Mouse (Mus musculus) layer of hippocampus, postnatal 14 days (tissue): ENCODE results near the gene Frat1. TPM values are rescaled to one million over a fixed set of nuclear protein-coding genes. Genes with fewer than 3 reads are reported as not detected.
A peak's percentile ranks its signal among the peaks of the same experiment; 100 is the strongest.
"Not testable (repeated sequence)": the region's sequence is repeated elsewhere in the genome, so short reads cannot be mapped to it uniquely, and the experiment has no call there.

Experiments used
- DNase-seq, 2 experiments: peaks; one replicate each; pipeline ENCODE4 v3.0.0; 2021 to 2022; ENCODE audit warnings: low spot score in 2 of 2, mixed read lengths in 1 of 2
- total RNA-seq, 2 experiments: library from RNA; stranded (reverse); gene quantifications; 2 replicates each; pipeline ENCODE4 v1.2.3; 2021

The Frat1 gene
- total RNA-seq, 2 experiments from 2014 or later: 19.7 to 20.6 TPM

GRCm38 (mm10) chr19:41841105-41841750 lies 11.5 kb downstream of the Frat1 start:
- no peak for DNase-seq

- DNase-seq: peak in 1 of 2 experiments; percentile 54
Observed at GRCm38 (mm10) chr19:41842196-41842595, 12.4 kb downstream of the Frat1 start.

GRCm38 (mm10) chr19:41842706-41843105 lies 12.9 kb downstream of the Frat1 start:
- no peak for DNase-seq

GRCm38 (mm10) chr19:41844345-41844744 lies 14.6 kb downstream of the Frat1 start:
- no peak for DNase-seq

- no peak for DNase-seq
Observed at GRCm38 (mm10) chr19:41846366-41847090, 16.8 kb downstream of the Frat1 start.

- peak in 1 of 2 experiments; percentile 36 for DNase-seq
Observed at GRCm38 (mm10) chr19:41847091-41847581, 17.4 kb downstream of the Frat1 start.

GRCm38 (mm10) chr19:41847614-41847991 lies 17.8 kb downstream of the Frat1 start:
- DNase-seq: not testable (repeated sequence)

GRCm38 (mm10) chr19:41847992-41848851 lies 18.5 kb downstream of the Frat1 start, which contains the start of gene Frat2:
Gene Frat2, minus strand, starts transcription at chr19:41848132.
- peak; percentile 87 to 91 for DNase-seq

GRCm38 (mm10) chr19:41850021-41850718 lies 20.4 kb downstream of the Frat1 start:
- no peak for DNase-seq

- no peak for DNase-seq
Observed at GRCm38 (mm10) chr19:41850719-41851543, 21.2 kb downstream of the Frat1 start.

GRCm38 (mm10) chr19:41852423-41852822 lies 22.7 kb downstream of the Frat1 start:
- no peak for DNase-seq

GRCm38 (mm10) chr19:41857086-41857762 lies 27.5 kb downstream of the Frat1 start:
- no peak for DNase-seq

GRCm38 (mm10) chr19:41857816-41858310 lies 28.1 kb downstream of the Frat1 start:
- DNase-seq: no peak

- no peak for DNase-seq
Observed at GRCm38 (mm10) chr19:41866707-41867106, 36.9 kb downstream of the Frat1 start.

GRCm38 (mm10) chr19:41869296-41869695 lies 39.5 kb downstream of the Frat1 start:
- DNase-seq: peak in 1 of 2 experiments; percentile 13

GRCm38 (mm10) chr19:41869946-41870345 lies 40.2 kb downstream of the Frat1 start:
- not testable (repeated sequence) for DNase-seq

- DNase-seq: no peak
Observed at GRCm38 (mm10) chr19:41872285-41872684, 42.5 kb downstream of the Frat1 start.

- no peak for DNase-seq
Observed at GRCm38 (mm10) chr19:41874356-41874755, 44.6 kb downstream of the Frat1 start.

- DNase-seq: no peak
Observed at GRCm38 (mm10) chr19:41881842-41882241, 52.1 kb downstream of the Frat1 start.
